Mouse (Mus musculus): ENCODE measurements around the gene Fgf15. TPM values are rescaled to one million over a fixed set of nuclear protein-coding genes. Genes with fewer than 3 reads are reported as not detected.

Fgf15 gene
- total and polyA plus RNA-seq, 3 experiments, result not detected

DNA sequence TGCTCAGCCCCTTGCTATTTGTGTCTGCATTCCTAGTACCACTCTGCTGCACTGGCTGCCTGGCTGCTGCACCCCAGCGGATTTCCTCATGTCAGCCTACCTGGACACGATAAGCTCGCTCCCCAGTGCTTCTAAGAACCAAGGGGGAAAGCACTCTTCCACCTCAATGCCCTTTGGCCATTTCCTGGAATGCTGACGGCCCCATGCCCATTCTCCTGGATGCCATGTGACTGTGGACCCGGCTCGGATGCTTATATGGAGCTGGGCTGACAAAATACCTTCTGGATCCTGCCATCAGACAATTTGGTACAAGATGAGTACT is 32.5 kb downstream of the Fgf15 start:
- TF ChIP-seq CTCF (IDR thresholded peaks at IDR 0.05), result no peak
- no peak for TF ChIP-seq POLR2A (IDR thresholded peaks at IDR 0.05; ENCODE audit: insufficient read depth, low read depth, low read length)
- no peak for TF ChIP-seq EP300 (IDR thresholded peaks at IDR 0.05; ENCODE audit: insufficient read depth, low read depth, low read length)
- 63% methylated on average over 6 of the region's 6 CpGs for WGBS
- Histone ChIP-seq H3K4me3 (no peak overlapping the region), H3K27ac (no peak overlapping the region), H3K79me2 (replicated peaks; ENCODE audit: control insufficient read depth, insufficient read depth, low read length) (no peaks in the 10 kb centered on the region), H3K36me3 (ENCODE audit: control insufficient read depth, insufficient read depth, low read length) (no peaks in the 10 kb centered on the region), H3K4me1 (ENCODE audit: control insufficient read depth, insufficient read depth, low read length) (peaks cover 6% of the 10 kb centered on the region), H3K9ac (ENCODE audit: low read depth, low read length) (no peak overlapping the region), H3K27me3 (ENCODE audit: control insufficient read depth, insufficient read depth, low read length) (no peaks in the 10 kb centered on the region)
- peak in 1 of 2 experiments; percentile 14 for DNase-seq
- intact Hi-C loops (cut with DNase I), result no loop called here

DNA sequence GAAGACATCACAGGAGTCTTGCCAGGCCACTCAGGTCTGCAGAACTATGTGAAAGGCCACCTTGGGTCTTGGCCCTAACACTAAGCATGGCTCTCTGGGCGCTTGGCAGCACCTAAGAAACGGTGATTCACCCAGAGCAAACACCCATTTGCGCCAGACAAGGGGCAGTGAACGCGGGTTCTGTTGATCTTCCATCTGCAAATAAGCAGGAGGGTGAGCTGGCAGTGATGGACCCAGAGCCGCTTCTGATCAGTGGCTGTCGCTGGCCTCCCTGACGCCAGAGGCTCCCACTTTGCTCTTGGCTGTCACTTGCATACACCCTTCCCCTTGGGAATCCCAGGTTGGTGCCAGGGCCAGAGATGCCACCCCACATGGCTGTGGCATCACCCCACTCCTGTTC is 33.2 kb downstream of the Fgf15 start:
- Histone ChIP-seq H3K27ac (no peak overlapping the region), H3K9ac (ENCODE audit: low read depth, low read length) (no peak overlapping the region), H3K79me2 (replicated peaks; ENCODE audit: control insufficient read depth, insufficient read depth, low read length) (no peaks in the 10 kb centered on the region), H3K27me3 (ENCODE audit: control insufficient read depth, insufficient read depth, low read length) (no peaks in the 10 kb centered on the region), H3K4me3 (no peak overlapping the region), H3K4me1 (ENCODE audit: control insufficient read depth, insufficient read depth, low read length) (peaks cover 6% of the 10 kb centered on the region), H3K36me3 (ENCODE audit: control insufficient read depth, insufficient read depth, low read length) (no peaks in the 10 kb centered on the region)
- intact Hi-C loops (cut with DNase I), result no loop called here
- no peak for TF ChIP-seq EP300 (IDR thresholded peaks at IDR 0.05; ENCODE audit: insufficient read depth, low read depth, low read length)
- no peak for TF ChIP-seq POLR2A (IDR thresholded peaks at IDR 0.05; ENCODE audit: insufficient read depth, low read depth, low read length)
- TF ChIP-seq CTCF (IDR thresholded peaks at IDR 0.05), result no peak
- peak in 1 of 2 experiments; percentile 17 for DNase-seq
- WGBS, result 61% methylated on average over 8 of the region's 8 CpGs

DNA sequence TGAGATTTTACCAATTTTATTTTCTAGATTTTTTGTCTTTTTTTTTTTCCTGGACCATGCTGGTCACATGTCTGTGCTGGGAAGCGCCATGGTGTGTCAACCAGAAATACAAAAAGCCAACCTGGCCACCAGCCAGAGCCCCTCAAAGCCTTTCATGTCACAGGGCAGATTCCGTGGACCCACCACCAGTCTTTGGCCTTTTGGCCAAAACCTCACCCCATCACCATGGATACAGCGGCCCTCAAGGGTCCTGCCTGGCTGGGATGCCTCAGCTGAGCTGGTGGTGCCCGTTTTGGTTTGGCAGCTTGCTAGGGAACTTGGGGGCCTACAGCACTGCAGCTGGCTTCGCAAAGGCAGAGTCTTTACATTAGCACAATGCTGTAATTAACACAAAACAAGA is 33.6 kb downstream of the Fgf15 start:
- no peak overlapping the region for H3K4me3 ChIP-seq
- 80% methylated on average over 5 of the region's 5 CpGs for WGBS
- TF ChIP-seq CTCF (IDR thresholded peaks at IDR 0.05) (no peak), EP300 (IDR thresholded peaks at IDR 0.05; ENCODE audit: insufficient read depth, low read depth, low read length) (no peak), POLR2A (IDR thresholded peaks at IDR 0.05; ENCODE audit: insufficient read depth, low read depth, low read length) (no peak)
- DNase-seq, result peak in 1 of 2 experiments; percentile 14
- no peaks in the 10 kb centered on the region for H3K79me2 ChIP-seq (replicated peaks; ENCODE audit: control insufficient read depth, insufficient read depth, low read length)
- H3K27ac ChIP-seq, result no peak overlapping the region
- intact Hi-C loops (cut with DNase I), result no loop called here
- no peaks in the 10 kb centered on the region for H3K36me3 ChIP-seq (ENCODE audit: control insufficient read depth, insufficient read depth, low read length)
- H3K4me1 ChIP-seq (ENCODE audit: control insufficient read depth, insufficient read depth, low read length), result peaks cover 6% of the 10 kb centered on the region
- H3K27me3 ChIP-seq (ENCODE audit: control insufficient read depth, insufficient read depth, low read length), result no peaks in the 10 kb centered on the region
- no peak overlapping the region for H3K9ac ChIP-seq (ENCODE audit: low read depth, low read length)

DNA sequence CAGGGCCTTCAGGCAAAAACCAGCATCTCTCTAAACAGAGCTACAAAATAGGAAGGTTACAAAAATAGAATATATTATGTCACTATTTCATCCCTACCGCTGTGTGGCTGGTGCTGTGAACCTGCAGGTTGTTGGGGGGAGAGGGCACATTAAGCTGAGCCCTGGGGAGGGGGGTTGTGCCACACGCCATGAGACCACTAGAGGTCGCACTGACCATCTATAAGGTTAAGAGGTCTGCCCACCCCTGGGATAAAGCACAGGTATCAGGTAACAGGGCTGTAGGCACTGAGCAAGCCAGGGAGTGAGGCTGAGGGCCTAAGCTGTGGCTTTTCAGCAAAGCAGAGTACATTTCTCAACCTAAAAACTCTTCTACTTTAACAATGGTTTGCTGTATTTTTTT is 35.4 kb downstream of the Fgf15 start:
- no peaks in the 10 kb centered on the region for H3K36me3 ChIP-seq (ENCODE audit: control insufficient read depth, insufficient read depth, low read length)
- H3K79me2 ChIP-seq (replicated peaks; ENCODE audit: control insufficient read depth, insufficient read depth, low read length), result no peaks in the 10 kb centered on the region
- no peak overlapping the region for H3K4me3 ChIP-seq
- peak in 1 of 2 experiments; percentile 51 for DNase-seq
- no peak overlapping the region for H3K9ac ChIP-seq (ENCODE audit: low read depth, low read length)
- H3K27me3 ChIP-seq (ENCODE audit: control insufficient read depth, insufficient read depth, low read length), result no peaks in the 10 kb centered on the region
- peak; percentile 74 for TF ChIP-seq CTCF (IDR thresholded peaks at IDR 0.05)
- no peak for TF ChIP-seq EP300 (IDR thresholded peaks at IDR 0.05; ENCODE audit: insufficient read depth, low read depth, low read length)
- WGBS, result 26% methylated on average over 3 of the region's 3 CpGs
- no peak overlapping the region for H3K27ac ChIP-seq
- peaks cover 6% of the 10 kb centered on the region for H3K4me1 ChIP-seq (ENCODE audit: control insufficient read depth, insufficient read depth, low read length)
- intact Hi-C loops (cut with DNase I), result no loop called here

DNA sequence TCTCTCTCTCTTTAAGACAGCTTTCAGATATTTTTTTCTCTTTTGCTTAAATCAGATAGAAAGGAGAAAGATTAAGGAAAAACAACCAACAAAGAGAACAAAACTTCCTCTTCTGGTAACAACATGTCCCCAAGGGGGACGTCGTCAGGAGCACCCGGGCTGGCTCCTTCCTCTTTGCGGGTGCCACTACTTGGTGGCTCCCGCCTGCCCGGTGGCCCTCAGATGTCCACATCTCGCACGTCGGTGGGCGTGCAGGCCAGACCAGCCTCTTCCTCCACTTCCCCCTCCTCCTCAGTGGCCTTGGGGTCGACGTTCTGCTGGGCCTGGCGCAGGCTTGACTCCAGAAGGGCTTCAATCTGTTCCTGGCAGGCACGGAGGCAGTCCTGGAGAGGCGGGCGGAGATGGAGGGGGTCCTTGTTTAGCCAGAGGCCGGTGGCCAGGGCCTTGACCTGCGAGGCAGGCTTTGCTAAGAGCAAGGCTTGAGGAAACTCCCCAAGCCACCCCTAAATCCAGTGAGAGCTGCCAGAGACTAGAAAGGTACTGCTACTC is 36.1 kb downstream of the Fgf15 start:
- DNase-seq, result peak; percentile 23 to 30
- TF ChIP-seq CTCF (IDR thresholded peaks at IDR 0.05), result no peak
- no peak for TF ChIP-seq POLR2A (IDR thresholded peaks at IDR 0.05; ENCODE audit: insufficient read depth, low read depth, low read length)
- TF ChIP-seq EP300 (IDR thresholded peaks at IDR 0.05; ENCODE audit: insufficient read depth, low read depth, low read length), result no peak
- no peaks in the 10 kb centered on the region for H3K27me3 ChIP-seq (ENCODE audit: control insufficient read depth, insufficient read depth, low read length)
- H3K79me2 ChIP-seq (replicated peaks; ENCODE audit: control insufficient read depth, insufficient read depth, low read length), result no peaks in the 10 kb centered on the region
- peaks cover 6% of the 10 kb centered on the region for H3K4me1 ChIP-seq (ENCODE audit: control insufficient read depth, insufficient read depth, low read length)
- 55% methylated on average over 18 of the region's 18 CpGs for WGBS
- H3K4me3 ChIP-seq, result no peak overlapping the region
- H3K36me3 ChIP-seq (ENCODE audit: control insufficient read depth, insufficient read depth, low read length), result no peaks in the 10 kb centered on the region
- H3K9ac ChIP-seq (ENCODE audit: low read depth, low read length), result no peak overlapping the region
- no peak overlapping the region for H3K27ac ChIP-seq
- intact Hi-C loops (cut with DNase I), result no loop called here

DNA sequence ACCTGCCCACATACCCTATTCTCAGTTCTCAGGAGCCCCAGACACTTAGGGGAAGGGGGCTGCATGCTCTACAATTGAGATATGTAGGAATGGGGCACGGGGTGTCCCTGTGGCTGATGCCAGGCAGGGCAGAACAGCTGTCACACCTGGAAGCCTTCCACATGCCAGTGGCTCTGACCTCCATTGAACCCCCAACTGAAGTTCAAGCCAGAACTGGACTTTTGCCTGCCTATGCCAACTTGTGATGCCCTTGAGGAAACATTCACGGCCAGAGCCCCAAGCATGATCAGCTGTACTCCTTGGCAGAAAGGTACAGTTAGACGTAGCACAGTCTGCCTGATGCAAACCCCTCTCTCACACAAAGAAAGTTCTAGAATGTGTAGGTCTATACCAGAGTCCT is 37.0 kb downstream of the Fgf15 start:
- H3K27ac ChIP-seq, result no peak overlapping the region
- peaks cover 1% of the 10 kb centered on the region for H3K4me1 ChIP-seq (ENCODE audit: control insufficient read depth, insufficient read depth, low read length)
- no peaks in the 10 kb centered on the region for H3K27me3 ChIP-seq (ENCODE audit: control insufficient read depth, insufficient read depth, low read length)
- peak; percentile 25 to 56 for DNase-seq
- H3K4me3 ChIP-seq, result no peak overlapping the region
- TF ChIP-seq CTCF (IDR thresholded peaks at IDR 0.05), result no peak
- peak; percentile 75 for TF ChIP-seq EP300 (IDR thresholded peaks at IDR 0.05; ENCODE audit: insufficient read depth, low read depth, low read length)
- no peaks in the 10 kb centered on the region for H3K79me2 ChIP-seq (replicated peaks; ENCODE audit: control insufficient read depth, insufficient read depth, low read length)
- intact Hi-C loops (cut with DNase I), result no loop called here
- no peaks in the 10 kb centered on the region for H3K36me3 ChIP-seq (ENCODE audit: control insufficient read depth, insufficient read depth, low read length)
- 44% methylated on average over 3 of the region's 3 CpGs for WGBS
- no peak overlapping the region for H3K9ac ChIP-seq (ENCODE audit: low read depth, low read length)
